Mouse (Mus musculus): ENCODE measurements around the gene Slc16a13.

Slc16a13 gene

GRCm38 (mm10) chr11:70210681-70211080 lies 10.2 kb downstream of the Slc16a13 start:
- Histone ChIP-seq H3K27me3 (ENCODE audit: control insufficient read depth, insufficient read depth, low read length, poor library complexity, severe bottlenecking) (peaks cover 3% of the 10 kb centered on the region), H3K36me3 (ENCODE audit: control insufficient read depth, insufficient read depth, low read length, poor library complexity, severe bottlenecking) (no peaks in the 10 kb centered on the region)
- DNase-seq (ENCODE audit: low read depth, low spot score): no peak

- Histone ChIP-seq H3K27me3 (ENCODE audit: control insufficient read depth, insufficient read depth, low read length, poor library complexity, severe bottlenecking) (no peaks in the 10 kb centered on the region), H3K36me3 (ENCODE audit: control insufficient read depth, insufficient read depth, low read length, poor library complexity, severe bottlenecking) (no peaks in the 10 kb centered on the region)
- DNase-seq (ENCODE audit: low read depth, low spot score): no peak
Measured at GRCm38 (mm10) chr11:70208778-70209388, 12.0 kb downstream of the Slc16a13 start.

GRCm38 (mm10) chr11:70207283-70207682 lies 13.6 kb downstream of the Slc16a13 start:
- DNase-seq (ENCODE audit: low read depth, low spot score): no peak
- no peaks in the 10 kb centered on the region for H3K36me3 ChIP-seq (ENCODE audit: control insufficient read depth, insufficient read depth, low read length, poor library complexity, severe bottlenecking)
- H3K27me3 ChIP-seq (ENCODE audit: control insufficient read depth, insufficient read depth, low read length, poor library complexity, severe bottlenecking): no peaks in the 10 kb centered on the region

DNA sequence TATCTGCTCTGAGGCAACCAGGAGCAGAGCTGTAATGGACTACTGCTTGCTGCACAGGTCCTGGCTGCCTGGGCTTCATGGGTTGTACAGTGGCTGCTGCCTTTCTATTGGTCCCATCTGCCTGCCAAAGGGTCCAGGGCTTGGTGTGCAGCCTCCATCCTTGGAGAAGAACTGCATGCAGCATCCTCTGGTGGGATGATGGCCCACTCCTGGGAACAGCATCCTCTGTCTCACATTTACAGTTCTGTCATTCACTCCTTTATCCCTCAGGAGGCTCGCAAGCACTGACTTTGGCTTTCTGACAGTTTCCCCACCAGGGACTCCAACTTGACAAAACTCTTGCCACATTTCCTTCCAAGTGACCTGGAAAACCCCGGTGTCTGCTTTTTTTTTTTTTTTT lies 14.1 kb downstream of the Slc16a13 start:
- H3K27me3 ChIP-seq (ENCODE audit: control insufficient read depth, insufficient read depth, low read length, poor library complexity, severe bottlenecking): no peaks in the 10 kb centered on the region
- DNase-seq (ENCODE audit: low read depth, low spot score): no peak
- H3K36me3 ChIP-seq (ENCODE audit: control insufficient read depth, insufficient read depth, low read length, poor library complexity, severe bottlenecking): no peaks in the 10 kb centered on the region

DNA sequence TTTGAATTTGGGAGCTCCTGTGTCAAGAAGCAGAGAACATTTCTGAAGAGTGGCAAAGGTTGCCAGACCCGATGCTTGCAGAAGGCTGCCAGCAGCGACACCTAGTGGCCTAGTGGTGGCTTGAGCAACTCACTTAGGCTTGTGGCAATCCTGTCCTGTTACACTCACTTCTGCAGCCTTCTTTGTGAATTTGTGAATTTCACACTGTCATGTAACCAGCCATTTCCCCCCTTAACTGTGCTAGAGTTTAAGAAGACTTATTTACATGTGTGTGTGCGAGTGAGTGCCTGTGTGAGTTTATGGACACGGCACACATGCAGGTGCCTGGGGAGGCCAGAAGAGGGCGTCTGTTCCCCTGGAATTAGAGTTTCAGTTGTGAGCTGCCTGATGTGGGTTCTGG lies 19.2 kb downstream of the Slc16a13 start:
- DNase-seq (ENCODE audit: low read depth, low spot score): peak; percentile 85
- Histone ChIP-seq H3K36me3 (ENCODE audit: control insufficient read depth, insufficient read depth, low read length, poor library complexity, severe bottlenecking) (no peaks in the 10 kb centered on the region), H3K27me3 (ENCODE audit: control insufficient read depth, insufficient read depth, low read length, poor library complexity, severe bottlenecking) (no peaks in the 10 kb centered on the region)

- no peak for DNase-seq (ENCODE audit: low read depth, low spot score)
- Histone ChIP-seq H3K36me3 (ENCODE audit: control insufficient read depth, insufficient read depth, low read length, poor library complexity, severe bottlenecking) (no peaks in the 10 kb centered on the region), H3K27me3 (ENCODE audit: control insufficient read depth, insufficient read depth, low read length, poor library complexity, severe bottlenecking) (no peaks in the 10 kb centered on the region)
Measured at GRCm38 (mm10) chr11:70200036-70200608, 20.7 kb downstream of the Slc16a13 start.

DNA sequence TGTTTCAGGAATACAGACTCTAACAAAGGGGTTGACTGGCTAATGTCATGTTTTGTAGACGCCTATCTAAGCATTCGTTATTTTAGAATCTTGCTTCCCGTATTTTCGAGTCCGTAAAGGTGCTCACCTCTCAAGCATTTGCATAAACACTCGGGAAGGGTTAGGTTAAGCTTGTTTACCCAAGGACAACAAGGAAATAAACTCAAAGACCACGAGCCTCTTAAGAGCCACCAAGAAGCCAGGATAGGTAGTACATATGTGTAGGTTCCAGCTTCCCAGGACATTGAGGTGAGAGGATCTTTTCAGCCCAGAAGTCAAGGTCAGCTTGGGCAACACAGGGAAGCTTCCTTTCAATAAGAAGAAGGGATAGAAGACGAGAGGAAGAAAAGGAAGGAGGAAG lies 21.8 kb downstream of the Slc16a13 start:
- H3K27me3 ChIP-seq (ENCODE audit: control insufficient read depth, insufficient read depth, low read length, poor library complexity, severe bottlenecking): no peaks in the 10 kb centered on the region
- H3K36me3 ChIP-seq (ENCODE audit: control insufficient read depth, insufficient read depth, low read length, poor library complexity, severe bottlenecking): no peaks in the 10 kb centered on the region
- no peak for DNase-seq (ENCODE audit: low read depth, low spot score)

GRCm38 (mm10) chr11:70198332-70198731 lies 22.5 kb downstream of the Slc16a13 start:
- Histone ChIP-seq H3K36me3 (ENCODE audit: control insufficient read depth, insufficient read depth, low read length, poor library complexity, severe bottlenecking) (no peaks in the 10 kb centered on the region), H3K27me3 (ENCODE audit: control insufficient read depth, insufficient read depth, low read length, poor library complexity, severe bottlenecking) (no peaks in the 10 kb centered on the region)
- no peak for DNase-seq (ENCODE audit: low read depth, low spot score)

- H3K36me3 ChIP-seq (ENCODE audit: control insufficient read depth, insufficient read depth, low read length, poor library complexity, severe bottlenecking): no peaks in the 10 kb centered on the region
- no peak for DNase-seq (ENCODE audit: low read depth, low spot score)
Measured at GRCm38 (mm10) chr11:70193354-70194285, 27.2 kb downstream of the Slc16a13 start.

DNA sequence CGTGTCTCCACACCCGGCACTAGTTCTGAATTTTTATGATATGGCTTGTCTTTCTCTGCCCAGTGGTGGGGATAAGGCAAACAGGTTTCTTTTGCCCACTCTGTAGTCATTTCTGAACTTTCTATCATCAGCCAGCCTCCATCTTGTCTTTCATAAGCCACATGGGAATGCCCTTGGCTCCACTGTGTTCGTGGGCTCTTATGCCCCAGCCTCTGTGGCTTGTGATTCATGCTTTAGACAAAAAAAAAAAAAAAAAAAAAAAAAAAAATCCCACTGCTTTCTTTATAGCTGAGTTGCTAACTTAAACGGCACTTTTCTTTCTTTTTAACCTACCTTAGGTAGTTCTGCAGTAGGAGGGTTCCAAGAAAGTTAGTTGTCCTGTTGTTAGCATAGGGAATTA lies 28.7 kb downstream of the Slc16a13 start:
- Histone ChIP-seq H3K36me3 (ENCODE audit: control insufficient read depth, insufficient read depth, low read length, poor library complexity, severe bottlenecking) (no peaks in the 10 kb centered on the region), H3K27me3 (ENCODE audit: control insufficient read depth, insufficient read depth, low read length, poor library complexity, severe bottlenecking) (no peaks in the 10 kb centered on the region)
- DNase-seq (ENCODE audit: low read depth, low spot score): no peak

More at GRCm38 (mm10) chr11:70193354-70194285, 27.2 kb downstream of the Slc16a13 start:
- no peaks in the 10 kb centered on the region for H3K27me3 ChIP-seq (ENCODE audit: control insufficient read depth, insufficient read depth, low read length, poor library complexity, severe bottlenecking)

GRCm38 (mm10) chr11:70191188-70191587 lies 29.7 kb downstream of the Slc16a13 start:
- Histone ChIP-seq H3K36me3 (ENCODE audit: control insufficient read depth, insufficient read depth, low read length, poor library complexity, severe bottlenecking) (no peaks in the 10 kb centered on the region), H3K27me3 (ENCODE audit: control insufficient read depth, insufficient read depth, low read length, poor library complexity, severe bottlenecking) (no peaks in the 10 kb centered on the region)
- no peak for DNase-seq (ENCODE audit: low read depth, low spot score)

- Histone ChIP-seq H3K36me3 (ENCODE audit: control insufficient read depth, insufficient read depth, low read length, poor library complexity, severe bottlenecking) (no peaks in the 10 kb centered on the region), H3K27me3 (ENCODE audit: control insufficient read depth, insufficient read depth, low read length, poor library complexity, severe bottlenecking) (no peaks in the 10 kb centered on the region)
- DNase-seq (ENCODE audit: low read depth, low spot score): no peak
Measured at GRCm38 (mm10) chr11:70189319-70190134, 31.3 kb downstream of the Slc16a13 start.

GRCm38 (mm10) chr11:70185120-70185519 lies 35.7 kb downstream of the Slc16a13 start:
- no peaks in the 10 kb centered on the region for H3K27me3 ChIP-seq (ENCODE audit: control insufficient read depth, insufficient read depth, low read length, poor library complexity, severe bottlenecking)
- no peak for DNase-seq (ENCODE audit: low read depth, low spot score)
- no peaks in the 10 kb centered on the region for H3K36me3 ChIP-seq (ENCODE audit: control insufficient read depth, insufficient read depth, low read length, poor library complexity, severe bottlenecking)

- no peak for DNase-seq (ENCODE audit: low read depth, low spot score)
- Histone ChIP-seq H3K27me3 (ENCODE audit: control insufficient read depth, insufficient read depth, low read length, poor library complexity, severe bottlenecking) (no peaks in the 10 kb centered on the region), H3K36me3 (ENCODE audit: control insufficient read depth, insufficient read depth, low read length, poor library complexity, severe bottlenecking) (no peaks in the 10 kb centered on the region)
Measured at GRCm38 (mm10) chr11:70180496-70180895, 40.4 kb downstream of the Slc16a13 start.

Data from splenic B cell, adult 2 months (primary cell).